Mouse (Mus musculus) spleen, adult 2 months (tissue): ENCODE measurements around the gene Dus2. TPM values are rescaled to one million over a fixed set of nuclear protein-coding genes. Genes with fewer than 3 reads are reported as not detected.
"Not testable (repeated sequence)": the region's sequence is repeated elsewhere in the genome, so short reads cannot be mapped to it uniquely, and the experiment has no call there.

Experiments
- DNase-seq, 2 experiments: peaks; one replicate each; pipeline versions ENCODE4 v3.0.0 to v3.0.0-alpha.2; 2012 to 2021; ENCODE audit warnings: low spot score in 2 of 2, low read depth in 1 of 2
- H3K27ac ChIP-seq: fragments of 200-500 bp; 2 replicates; pipeline ENCODE4 v1.5.1; 2012; ENCODE audit warnings: low read length, inconsistent platforms; ENCODE audit not compliant: insufficient read depth
- H3K27me3 ChIP-seq: fragments of 200-500 bp; 2 replicates; pipeline ENCODE4 v1.6.1; 2012; ENCODE audit warnings: mild to moderate bottlenecking, moderate library complexity, low read length, inconsistent platforms; ENCODE audit not compliant: control insufficient read depth, insufficient read depth
- H3K36me3 ChIP-seq: fragments of 200-500 bp; 2 replicates; pipeline ENCODE4 v1.6.1; 2012; ENCODE audit warnings: mild to moderate bottlenecking, low read length, inconsistent platforms; ENCODE audit not compliant: control insufficient read depth, insufficient read depth
- H3K4me1 ChIP-seq: fragments of 200-500 bp; 2 replicates; pipeline ENCODE4 v1.6.1; 2011; ENCODE audit warnings: inconsistent platforms; ENCODE audit not compliant: control insufficient read depth, insufficient read depth, insufficient read length
- H3K4me3 ChIP-seq: fragments of 200-500 bp; 2 replicates; pipeline ENCODE4 v1.5.1; 2011; ENCODE audit warnings: mild to moderate bottlenecking, inconsistent platforms; ENCODE audit not compliant: insufficient read depth, insufficient read length; ENCODE audit errors: extremely low read depth
- CTCF ChIP-seq: fragments of 200-500 bp; IDR thresholded peaks from 2 replicates; pipeline ENCODE4 v1.5.1; 2011; ENCODE audit warnings: mild to moderate bottlenecking, inconsistent platforms; ENCODE audit not compliant: insufficient read depth, insufficient read length, insufficient replicate concordance; ENCODE audit errors: extremely low read depth
- POLR2A ChIP-seq: fragments of 200-500 bp; IDR thresholded peaks from 2 replicates; pipeline ENCODE4 v1.6.1; 2011; ENCODE audit warnings: low read depth, low read length, inconsistent platforms
- WGBS: fragments of 180-500 bp; shearing (Covaris S2); methylation state at CpG from one replicate; pipeline ENCODE4 v1.1.7; 2018; 5-methylcytosine and 5-hydroxymethylcytosine counted together
- polyA plus RNA-seq: library from polyadenylated mRNA; depleted of rRNA; stranded (reverse); fragments of >200 nt; gene quantifications from 2 replicates; pipeline ENCODE4 v1.2.3, GENCODE M21; 2012

The Dus2 gene
- polyA plus RNA-seq, 1 experiment: 7.1 TPM

DNA sequence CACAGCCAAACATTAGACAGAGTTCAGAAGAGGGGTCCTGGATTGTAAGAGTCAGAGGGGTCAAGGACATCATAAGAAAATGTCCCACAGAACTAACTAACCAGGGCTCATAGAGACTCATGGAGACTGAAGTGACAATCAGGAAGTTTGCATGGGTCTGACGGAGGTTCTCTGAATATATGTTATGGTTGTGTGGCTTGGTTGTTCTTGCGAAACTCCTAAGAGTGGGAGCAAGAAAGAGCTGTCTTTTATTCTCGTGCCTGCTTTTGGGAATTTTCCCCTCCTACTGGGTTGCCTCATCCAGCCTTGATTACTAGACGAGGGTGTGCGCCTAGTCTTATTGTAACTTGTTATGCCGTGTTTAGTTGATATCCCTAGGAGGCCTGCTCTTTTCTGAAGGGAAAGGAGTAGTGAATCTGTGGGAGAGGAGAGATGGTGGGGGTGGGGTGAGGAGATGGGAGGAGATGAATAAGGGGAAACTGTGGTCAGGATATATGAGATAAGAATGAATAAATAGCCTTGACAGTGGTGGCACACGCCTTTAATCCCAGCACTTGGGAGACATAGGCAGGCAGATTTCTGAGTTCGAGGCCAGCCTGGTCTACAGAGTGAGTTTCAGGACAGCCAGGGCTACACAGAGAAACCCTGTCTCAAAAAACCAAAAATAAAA lies 13.5 kb downstream of the Dus2 start:
- H3K4me3 ChIP-seq: no peak overlapping the region
- H3K36me3 ChIP-seq: no peaks in the 10 kb centered on the region
- no peak for DNase-seq
- WGBS: 65% methylated on average over 8 of the region's 8 CpGs
- no peaks in the 10 kb centered on the region for H3K27me3 ChIP-seq
- H3K27ac ChIP-seq: no peak overlapping the region
- no peak for TF ChIP-seq POLR2A
- no peak for TF ChIP-seq CTCF
- H3K4me1 ChIP-seq: no peaks in the 10 kb centered on the region

DNA sequence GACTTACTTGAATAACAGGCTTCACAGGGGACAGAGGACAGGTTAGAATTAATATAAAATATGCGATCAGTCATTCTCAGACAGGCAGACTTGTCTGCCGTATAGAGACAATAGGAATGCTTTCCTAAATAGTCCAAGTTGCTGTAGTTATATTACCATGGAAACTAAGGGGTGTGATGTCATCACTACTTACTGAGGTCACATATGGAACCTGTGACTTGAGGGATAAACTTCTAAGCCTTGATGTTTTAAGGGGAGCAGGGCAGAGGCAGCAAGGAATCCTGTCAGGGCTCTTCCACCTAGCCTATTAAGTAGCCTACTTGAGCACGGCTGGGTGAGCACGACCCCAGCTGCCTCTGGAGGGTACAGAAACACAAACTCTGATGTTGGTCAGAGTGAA lies 14.7 kb downstream of the Dus2 start, which contains the start of gene Dpep2nb:
TSS of gene Dpep2nb (minus strand) at position 101 of the 400 bp plus-strand sequence.
- no peak for DNase-seq
- TF ChIP-seq CTCF: no peak
- no peak for TF ChIP-seq POLR2A
- Histone ChIP-seq H3K27me3 (no peaks in the 10 kb centered on the region), H3K4me3 (no peak within 1 kb of the TSS), H3K4me1 (peaks cover 4% of the 10 kb centered on the region; the same call in 1 of the 2 replicates), H3K27ac (no peak within 1 kb of the TSS), H3K36me3 (no peaks in the 10 kb centered on the region)
- 85% methylated on average over 4 of the region's 4 CpGs for WGBS

DNA sequence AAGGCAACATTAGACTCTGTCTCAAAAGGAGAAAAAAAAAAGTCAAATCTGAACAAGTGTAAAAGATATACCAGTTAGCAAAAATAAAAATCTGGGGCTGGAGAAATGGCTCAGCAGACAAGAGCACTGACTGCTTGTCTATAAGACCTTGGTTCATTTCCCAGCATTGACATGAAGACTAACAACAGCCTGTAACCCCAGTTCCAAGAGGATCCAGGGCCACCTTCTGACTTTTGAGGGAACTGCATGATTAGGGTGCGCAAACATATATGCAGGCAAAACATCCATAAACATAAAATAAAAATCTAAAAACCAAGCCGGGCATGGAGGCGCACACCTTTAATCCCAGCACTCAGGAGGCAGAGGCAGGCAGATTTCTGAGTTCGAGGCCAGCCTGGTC lies 15.3 kb downstream of the Dus2 start:
- no peak for DNase-seq
- 85% methylated on average over 4 of the region's 4 CpGs for WGBS
- Histone ChIP-seq H3K4me1 (peaks cover 4% of the 10 kb centered on the region; the same call in 1 of the 2 replicates), H3K4me3 (no peak overlapping the region), H3K27ac (no peak overlapping the region), H3K36me3 (no peaks in the 10 kb centered on the region), H3K27me3 (no peaks in the 10 kb centered on the region)
- TF ChIP-seq CTCF: no peak
- no peak for TF ChIP-seq POLR2A

DNA sequence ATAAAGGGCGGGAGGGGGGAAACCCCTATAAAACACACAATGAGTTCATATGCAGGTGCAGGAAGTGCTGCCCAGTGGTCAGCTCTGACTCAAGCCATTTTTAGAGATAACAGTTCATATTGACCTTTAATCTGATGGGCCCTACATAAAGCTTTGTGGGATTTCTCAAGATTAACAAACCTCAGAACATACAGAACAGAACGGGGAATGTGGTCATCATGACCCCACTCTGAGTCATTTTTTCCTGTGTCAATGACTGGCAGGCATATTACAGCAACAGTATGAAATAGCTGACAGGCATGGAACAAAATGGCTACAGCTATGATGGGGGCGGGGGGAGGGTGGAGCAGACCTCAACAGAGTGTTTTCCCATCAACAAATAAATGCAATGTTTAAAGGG lies 16.0 kb downstream of the Dus2 start:
- H3K4me1 ChIP-seq: peaks cover 4% of the 10 kb centered on the region; the same call in 1 of the 2 replicates
- H3K27ac ChIP-seq: no peak overlapping the region
- 58% methylated on average over 3 of the region's 3 CpGs for WGBS

GRCm38 (mm10) chr8:106007891-106008290 lies 16.8 kb downstream of the Dus2 start:
- not testable (repeated sequence) for H3K27me3 ChIP-seq, H3K4me1 ChIP-seq, H3K27ac ChIP-seq, DNase-seq, H3K4me3 ChIP-seq, H3K36me3 ChIP-seq
- WGBS: 69% methylated on average over 3 of the region's 3 CpGs

More for the DNA sequence above, 16.0 kb downstream of the Dus2 start:
- no peaks in the 10 kb centered on the region for H3K27me3 ChIP-seq
- TF ChIP-seq CTCF (no peak), POLR2A (no peak)
- no peak for DNase-seq
- no peak overlapping the region for H3K4me3 ChIP-seq
- no peaks in the 10 kb centered on the region for H3K36me3 ChIP-seq

DNA sequence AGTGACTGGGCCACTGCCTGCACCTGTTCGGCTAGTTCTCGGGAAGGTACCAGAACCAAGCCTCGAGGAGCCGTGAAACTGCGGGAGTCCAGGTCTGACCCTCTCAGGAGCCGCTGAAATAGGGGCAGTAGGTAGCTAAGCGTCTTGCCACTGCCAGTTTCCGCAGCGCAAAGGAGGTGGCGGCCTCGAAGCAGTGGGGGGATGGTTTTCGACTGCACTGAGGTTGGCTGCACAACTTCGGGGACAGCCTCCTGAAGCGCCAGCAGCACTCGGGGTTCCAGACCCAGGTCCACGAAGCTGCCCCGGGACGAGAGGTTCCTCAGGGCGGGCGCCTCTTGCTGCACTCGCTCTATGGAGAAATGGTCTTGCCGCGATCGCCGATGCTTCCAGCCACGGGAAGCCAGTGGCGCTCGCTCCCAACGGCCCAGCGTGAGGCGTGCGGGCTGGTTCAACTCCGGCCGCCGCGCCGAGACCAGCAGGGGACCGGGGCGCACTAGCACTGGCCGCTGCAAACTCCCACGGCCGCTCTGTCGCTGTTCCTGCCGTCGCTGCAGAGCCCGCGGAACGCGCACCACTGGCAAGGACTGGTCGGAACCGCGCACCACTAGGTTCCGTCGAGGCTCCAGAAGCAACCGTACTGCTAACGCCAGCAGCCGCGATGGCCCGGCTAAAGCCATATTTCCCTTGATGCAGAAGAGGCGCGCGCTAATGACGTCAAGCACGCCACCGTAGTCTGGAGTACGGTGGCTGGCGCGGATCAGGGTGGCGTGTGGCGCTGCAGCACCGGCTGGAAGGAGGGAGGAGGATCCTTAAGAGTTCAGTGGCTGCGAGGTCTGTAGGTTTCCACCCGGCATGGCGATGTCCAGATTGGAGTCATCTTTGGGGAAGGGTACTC lies 19.9 kb downstream of the Dus2 start:
- H3K4me1 ChIP-seq: peaks cover 4% of the 10 kb centered on the region; the same call in 1 of the 2 replicates
- H3K36me3 ChIP-seq: no peaks in the 10 kb centered on the region
- H3K4me3 ChIP-seq: peak overlapping the region; percentile 87
- under 1% methylated on average over 74 of the region's 74 CpGs for WGBS
- peak; percentile 67 to 87 for DNase-seq
- peak overlapping the region; percentile 50 for H3K27ac ChIP-seq
- no peak for TF ChIP-seq CTCF
- peak; percentile 58; the same call in 1 of the 2 replicates for TF ChIP-seq POLR2A
- no peaks in the 10 kb centered on the region for H3K27me3 ChIP-seq

- Histone ChIP-seq H3K4me3 (peak within 1 kb of the TSS; percentile 87), H3K27me3 (no peaks in the 10 kb centered on the region), H3K36me3 (no peaks in the 10 kb centered on the region), H3K27ac (peak within 1 kb of the TSS; percentile 50), H3K4me1 (peaks cover 4% of the 10 kb centered on the region; the same call in 1 of the 2 replicates)
- WGBS: 2% methylated on average over 6 of the region's 6 CpGs
- DNase-seq: no peak
- TF ChIP-seq POLR2A: no peak
- no peak for TF ChIP-seq CTCF
Measured at GRCm38 (mm10) chr8:106011643-106011986, 20.5 kb downstream of the Dus2 start, which contains the start of gene Ddx28. Gene Ddx28, minus strand, starts transcription at chr8:106011882.

DNA sequence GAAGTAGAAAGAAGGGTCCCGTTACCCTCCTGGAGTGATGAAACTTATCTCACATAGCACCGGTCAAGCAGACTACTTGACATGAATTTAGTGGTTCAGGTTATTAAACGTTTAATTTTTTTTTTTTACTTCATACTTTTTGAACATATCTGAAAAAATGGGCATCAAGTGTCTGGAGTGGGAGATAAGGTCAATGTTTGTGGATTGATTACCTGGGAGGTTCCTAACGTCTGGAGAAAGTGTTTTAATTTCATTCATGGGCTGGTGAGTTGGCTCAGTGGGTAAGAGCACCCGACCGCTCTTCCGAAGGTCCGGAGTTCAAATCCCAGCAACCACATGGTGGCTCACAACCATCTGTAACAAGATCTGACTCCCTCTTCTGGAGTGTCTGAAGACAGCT lies 21.1 kb downstream of the Dus2 start:
- H3K27me3 ChIP-seq, DNase-seq, H3K4me1 ChIP-seq, H3K27ac ChIP-seq, H3K4me3 ChIP-seq, H3K36me3 ChIP-seq: not testable (repeated sequence)
- WGBS: 79% methylated on average over 8 of the region's 8 CpGs
